Mouse (Mus musculus): ENCODE measurements around the gene Draxin. TPM values are rescaled to one million over a fixed set of nuclear protein-coding genes. Genes with fewer than 3 reads are reported as not detected.
A peak's percentile ranks its signal among the peaks of the same experiment; 100 is the strongest.

Draxin gene
- total and polyA plus RNA-seq, 3 experiments = 0.04 TPM; not detected in 2

- Histone ChIP-seq H3K4me1 (ENCODE audit: control insufficient read depth in 1 of 2, insufficient read depth in 2 of 2) (no peaks in the 10 kb centered on the region), H3K79me2 (replicated peaks; ENCODE audit: control insufficient read depth, extremely low read depth, insufficient read depth, poor library complexity, severe bottlenecking) (no peaks in the 10 kb centered on the region), H3K36me3 (replicated peaks in 1 of 2; ENCODE audit: control insufficient read depth in 1 of 2, insufficient read depth in 1 of 2, low read length in 1 of 2) (no peaks in the 10 kb centered on the region), H3K9me3 (replicated peaks; ENCODE audit: low read length) (peaks cover 4% of the 10 kb centered on the region), H3K4me3 (replicated peaks in 1 of 3; ENCODE audit: low read depth in 2 of 3, low read length in 2 of 3, poor library complexity in 1 of 3) (no peak overlapping the region), H3K4me2 (ENCODE audit: insufficient read depth, low read depth, poor library complexity, severe bottlenecking) (no peak overlapping the region), H3K27ac (ENCODE audit: insufficient read depth, low read depth) (no peak overlapping the region), H3K9ac (ENCODE audit: insufficient read depth, low read depth) (no peak overlapping the region), H3K27me3 (replicated peaks) (peaks cover 83% of the 10 kb centered on the region)
- no peak for DNase-seq (ENCODE audit: extremely low read depth)
- in situ Hi-C loops (cut with MboI; ENCODE audit: low pct_ligation_motif_present, low pct_unique_long_range_greater_than_20kb, low sequenced_read_pairs) = no loop called here
- TF ChIP-seq NRF1 (IDR thresholded peaks at IDR 0.05; ENCODE audit: low read depth, low read length) (no peak), CTCF (conservative IDR thresholded peaks at IDR 0.05 in 1 of 2, IDR thresholded peaks at IDR 0.05 in 1 of 2; ENCODE audit: low read depth in 2 of 2, low read length in 2 of 2) (no peak), MYC (IDR thresholded peaks at IDR 0.05; ENCODE audit: low read depth, low read length) (no peak), IRF4 (IDR thresholded peaks at IDR 0.05; ENCODE audit: low read depth, low read length) (no peak), CHD2 (IDR thresholded peaks at IDR 0.05; ENCODE audit: low read length) (no peak)
- dilution Hi-C loops (cut with MboI; ENCODE audit: extremely low pct_ligation_motif_present, extremely low pct_unique_long_range_greater_than_20kb, low sequenced_read_pairs) = no loop called here
Observed at GRCm38 (mm10) chr4:148122694-148123066, 7.8 kb downstream of the Draxin start.

- Histone ChIP-seq H3K79me2 (replicated peaks; ENCODE audit: control insufficient read depth, extremely low read depth, insufficient read depth, poor library complexity, severe bottlenecking) (no peaks in the 10 kb centered on the region), H3K4me2 (ENCODE audit: insufficient read depth, low read depth, poor library complexity, severe bottlenecking) (no peak overlapping the region), H3K9me3 (replicated peaks; ENCODE audit: low read length) (peaks cover 8% of the 10 kb centered on the region), H3K27ac (ENCODE audit: insufficient read depth, low read depth) (no peak overlapping the region), H3K4me1 (ENCODE audit: control insufficient read depth in 1 of 2, insufficient read depth in 2 of 2) (no peaks in the 10 kb centered on the region), H3K36me3 (replicated peaks in 1 of 2; ENCODE audit: control insufficient read depth in 1 of 2, insufficient read depth in 1 of 2, low read length in 1 of 2) (no peaks in the 10 kb centered on the region), H3K4me3 (replicated peaks in 1 of 3; ENCODE audit: low read depth in 2 of 3, low read length in 2 of 3, poor library complexity in 1 of 3) (no peak overlapping the region), H3K27me3 (replicated peaks) (peaks cover 78% of the 10 kb centered on the region), H3K9ac (ENCODE audit: insufficient read depth, low read depth) (no peak overlapping the region)
- no peak for DNase-seq (ENCODE audit: extremely low read depth)
- TF ChIP-seq KAT2A (IDR thresholded peaks at IDR 0.05; ENCODE audit: insufficient replicate concordance, low read length) (no peak), JUN (IDR thresholded peaks at IDR 0.05; ENCODE audit: insufficient read depth, low read depth, low read length) (no peak), MAX (IDR thresholded peaks at IDR 0.05; ENCODE audit: low read length) (no peak), RAD21 (IDR thresholded peaks at IDR 0.05; ENCODE audit: low read depth, low read length) (no peak), CTCF (conservative IDR thresholded peaks at IDR 0.05 in 1 of 2, IDR thresholded peaks at IDR 0.05 in 1 of 2; ENCODE audit: low read depth in 2 of 2, low read length in 2 of 2) (no peak)
- in situ Hi-C loops (cut with MboI; ENCODE audit: low pct_ligation_motif_present, low pct_unique_long_range_greater_than_20kb, low sequenced_read_pairs) (no loop called here), dilution Hi-C loops (cut with MboI; ENCODE audit: extremely low pct_ligation_motif_present, extremely low pct_unique_long_range_greater_than_20kb, low sequenced_read_pairs) (no loop called here)
Observed at GRCm38 (mm10) chr4:148121982-148122693, 8.4 kb downstream of the Draxin start.

GRCm38 (mm10) chr4:148121362-148121761 lies 9.1 kb downstream of the Draxin start:
- peaks cover 12% of the 10 kb centered on the region for H3K9me3 ChIP-seq (replicated peaks; ENCODE audit: low read length)
- H3K9ac ChIP-seq (ENCODE audit: insufficient read depth, low read depth) = no peak overlapping the region
- peaks cover 70% of the 10 kb centered on the region for H3K27me3 ChIP-seq (replicated peaks)
- TF ChIP-seq BHLHE40 (IDR thresholded peaks at IDR 0.05; ENCODE audit: low read depth, low read length) = 0 out of 2 replicates have a peak, but pooled peaks have one; percentile 16
- TF ChIP-seq IRF4 (IDR thresholded peaks at IDR 0.05; ENCODE audit: low read depth, low read length) = no peak
- no peak for TF ChIP-seq ZKSCAN1 (IDR thresholded peaks at IDR 0.05; ENCODE audit: borderline replicate concordance, low read depth, low read length)
- no peaks in the 10 kb centered on the region for H3K79me2 ChIP-seq (replicated peaks; ENCODE audit: control insufficient read depth, extremely low read depth, insufficient read depth, poor library complexity, severe bottlenecking)
- in situ Hi-C loops (cut with MboI; ENCODE audit: low pct_ligation_motif_present, low pct_unique_long_range_greater_than_20kb, low sequenced_read_pairs) (no loop called here), dilution Hi-C loops (cut with MboI; ENCODE audit: extremely low pct_ligation_motif_present, extremely low pct_unique_long_range_greater_than_20kb, low sequenced_read_pairs) (no loop called here)
- H3K36me3 ChIP-seq (replicated peaks in 1 of 2; ENCODE audit: control insufficient read depth in 1 of 2, insufficient read depth in 1 of 2, low read length in 1 of 2) = no peaks in the 10 kb centered on the region
- H3K27ac ChIP-seq (ENCODE audit: insufficient read depth, low read depth) = no peak overlapping the region
- no peak overlapping the region for H3K4me3 ChIP-seq (replicated peaks in 1 of 3; ENCODE audit: low read depth in 2 of 3, low read length in 2 of 3, poor library complexity in 1 of 3)
- no peaks in the 10 kb centered on the region for H3K4me1 ChIP-seq (ENCODE audit: control insufficient read depth in 1 of 2, insufficient read depth in 2 of 2)
- H3K4me2 ChIP-seq (ENCODE audit: insufficient read depth, low read depth, poor library complexity, severe bottlenecking) = no peak overlapping the region
- DNase-seq (ENCODE audit: extremely low read depth) = no peak
